Mouse (Mus musculus): Measurements from ENCODE around the gene Ppt2. TPM values are rescaled to one million over a fixed set of nuclear protein-coding genes. Genes with fewer than 3 reads are reported as not detected.

Ppt2 gene
- polyA plus RNA-seq, 1 experiment from 2014 or later = 30.3 TPM

- Histone ChIP-seq H3K4me1 (ENCODE audit: control insufficient read depth, insufficient read depth, low read length) (peaks cover 19% of the 10 kb centered on the region), H3K27ac (ENCODE audit: low read depth, low read length) (peak overlapping the region; percentile 70)
- 0% methylated on average over 33 of the region's 45 CpGs for WGBS
Measured at GRCm38 (mm10) chr17:34627093-34627942, 992 bp downstream of the Ppt2 start.

DNA sequence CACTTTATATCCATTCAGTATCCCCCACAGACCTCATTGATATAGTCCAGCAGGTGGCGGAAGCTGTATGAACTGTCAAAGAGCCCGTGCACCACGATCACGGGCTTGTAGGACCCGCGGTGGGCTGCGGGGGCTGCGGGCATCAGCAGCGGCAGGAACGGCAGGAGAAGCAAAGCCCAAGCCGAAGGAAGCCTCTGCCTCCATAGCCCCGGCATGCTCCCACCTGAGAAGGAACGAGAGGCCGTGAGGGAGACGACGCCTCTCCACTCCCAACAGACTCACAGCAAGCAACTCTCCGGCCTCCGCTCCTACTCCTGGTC, 1.6 kb downstream of the Ppt2 start:
- H3K4me1 ChIP-seq (ENCODE audit: control insufficient read depth, insufficient read depth, low read length) = peaks cover 18% of the 10 kb centered on the region
- WGBS = 0% methylated on average over 18 of the region's 18 CpGs
- no peaks in the 10 kb centered on the region for H3K9me3 ChIP-seq (ENCODE audit: control insufficient read depth, low read length)
- DNase-seq (ENCODE audit: low spot score) = peak; percentile 67
- H3K36me3 ChIP-seq (ENCODE audit: control insufficient read depth, insufficient read depth, low read length) = no peaks in the 10 kb centered on the region
- peaks cover 21% of the 10 kb centered on the region for H3K27me3 ChIP-seq (ENCODE audit: control insufficient read depth, insufficient read depth, low read length)
- ATAC-seq (ENCODE audit: insufficient read depth, low FRiP score, low TSS enrichment) = no peak; the same call in none of the 2 replicates
- H3K9ac ChIP-seq (ENCODE audit: low read length) = peak overlapping the region; percentile 79
- peak overlapping the region; percentile 78 for H3K4me3 ChIP-seq (ENCODE audit: low read depth, low read length)
- 0 out of 2 replicates have a peak overlapping the region, but pooled peaks have one; percentile 44 for H3K27ac ChIP-seq (ENCODE audit: low read depth, low read length)
- H3K4me2 ChIP-seq (ENCODE audit: low read depth) = peak overlapping the region; percentile 92

More at GRCm38 (mm10) chr17:34627093-34627942, 992 bp downstream of the Ppt2 start:
- peak; percentile 90 for DNase-seq (ENCODE audit: low spot score)
- Histone ChIP-seq H3K27me3 (ENCODE audit: control insufficient read depth, insufficient read depth, low read length) (peaks cover 27% of the 10 kb centered on the region), H3K9me3 (ENCODE audit: control insufficient read depth, low read length) (no peaks in the 10 kb centered on the region), H3K9ac (ENCODE audit: low read length) (peak overlapping the region; percentile 79), H3K36me3 (ENCODE audit: control insufficient read depth, insufficient read depth, low read length) (no peaks in the 10 kb centered on the region), H3K4me2 (ENCODE audit: low read depth) (peak overlapping the region; percentile 92), H3K4me3 (ENCODE audit: low read depth, low read length) (peak overlapping the region; percentile 78)
- peak; percentile 73 for ATAC-seq (ENCODE audit: insufficient read depth, low FRiP score, low TSS enrichment)

DNA sequence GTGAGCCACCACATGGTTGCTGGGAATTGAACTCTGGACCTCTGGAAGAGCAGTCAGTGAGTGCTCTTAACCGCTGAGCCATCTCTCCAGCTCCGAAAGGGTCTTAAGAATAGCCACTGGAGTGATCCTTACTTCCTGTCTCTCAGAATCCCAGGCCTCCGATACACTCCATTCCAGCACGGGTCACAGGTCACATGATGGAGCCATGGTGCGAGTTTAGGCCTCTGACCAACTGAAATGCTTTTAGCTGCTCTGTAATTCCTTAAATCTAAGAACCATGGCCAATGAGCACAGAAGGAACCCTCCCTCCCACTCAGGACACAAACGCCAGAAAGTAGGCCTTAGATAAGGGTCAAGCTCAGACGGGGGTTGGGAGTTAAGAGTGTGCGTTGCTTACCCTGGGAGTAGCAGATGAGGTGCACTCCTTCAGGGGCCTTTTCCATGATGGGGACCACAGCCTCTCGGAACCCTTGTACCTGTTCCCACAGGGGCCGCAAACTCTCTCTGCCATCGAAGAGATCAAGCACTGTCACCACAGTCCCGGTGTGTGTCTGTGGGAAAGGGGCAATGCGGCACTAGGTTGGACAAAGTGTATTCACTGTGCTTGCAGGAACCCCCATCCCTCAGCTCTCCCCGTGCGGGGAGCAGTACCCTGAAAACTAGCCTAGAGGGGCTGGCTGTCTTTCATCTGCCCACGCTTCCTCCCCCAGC, 2.1 kb downstream of the Ppt2 start:
- 0 out of 2 replicates have a peak, but pooled peaks have one; percentile 1 for ATAC-seq (ENCODE audit: insufficient read depth, low FRiP score, low TSS enrichment)
- H3K27ac ChIP-seq (ENCODE audit: low read depth, low read length) = no peak overlapping the region

GRCm38 (mm10) chr17:34624981-34625380, 3.3 kb downstream of the Ppt2 start:
- no peak for DNase-seq (ENCODE audit: low spot score)
- Histone ChIP-seq H3K27ac (ENCODE audit: low read depth, low read length) (no peak overlapping the region), H3K27me3 (ENCODE audit: control insufficient read depth, insufficient read depth, low read length) (peaks cover 4% of the 10 kb centered on the region), H3K36me3 (ENCODE audit: control insufficient read depth, insufficient read depth, low read length) (no peaks in the 10 kb centered on the region), H3K9me3 (ENCODE audit: control insufficient read depth, low read length) (no peaks in the 10 kb centered on the region), H3K9ac (ENCODE audit: low read length) (no peak overlapping the region), H3K4me1 (ENCODE audit: control insufficient read depth, insufficient read depth, low read length) (peaks cover 15% of the 10 kb centered on the region), H3K4me2 (ENCODE audit: low read depth) (no peak overlapping the region), H3K4me3 (ENCODE audit: low read depth, low read length) (no peak overlapping the region)
- no peak for ATAC-seq (ENCODE audit: insufficient read depth, low FRiP score, low TSS enrichment)
- 92% methylated on average over 3 of the region's 3 CpGs for WGBS

More for the DNA sequence above, 2.1 kb downstream of the Ppt2 start:
- H3K36me3 ChIP-seq (ENCODE audit: control insufficient read depth, insufficient read depth, low read length) = no peaks in the 10 kb centered on the region
- H3K4me3 ChIP-seq (ENCODE audit: low read depth, low read length) = peak overlapping the region; percentile 78
- peaks cover 15% of the 10 kb centered on the region for H3K4me1 ChIP-seq (ENCODE audit: control insufficient read depth, insufficient read depth, low read length)
- H3K9me3 ChIP-seq (ENCODE audit: control insufficient read depth, low read length) = no peaks in the 10 kb centered on the region
- peak overlapping the region; percentile 92 for H3K4me2 ChIP-seq (ENCODE audit: low read depth)
- H3K27me3 ChIP-seq (ENCODE audit: control insufficient read depth, insufficient read depth, low read length) = peaks cover 16% of the 10 kb centered on the region
- DNase-seq (ENCODE audit: low spot score) = no peak
- H3K9ac ChIP-seq (ENCODE audit: low read length) = peak overlapping the region; percentile 79
- WGBS = 55% methylated on average over 16 of the region's 16 CpGs

- Histone ChIP-seq H3K9ac (ENCODE audit: low read length) (no peak overlapping the region), H3K27ac (ENCODE audit: low read depth, low read length) (no peak overlapping the region), H3K9me3 (ENCODE audit: control insufficient read depth, low read length) (no peaks in the 10 kb centered on the region), H3K36me3 (ENCODE audit: control insufficient read depth, insufficient read depth, low read length) (no peaks in the 10 kb centered on the region), H3K27me3 (ENCODE audit: control insufficient read depth, insufficient read depth, low read length) (no peaks in the 10 kb centered on the region), H3K4me2 (ENCODE audit: low read depth) (no peak overlapping the region), H3K4me1 (ENCODE audit: control insufficient read depth, insufficient read depth, low read length) (0 out of 2 replicates have a peak, but pooled peaks cover 5% of the 10 kb centered on the region), H3K4me3 (ENCODE audit: low read depth, low read length) (no peak overlapping the region)
- DNase-seq (ENCODE audit: low spot score) (no peak), ATAC-seq (ENCODE audit: insufficient read depth, low FRiP score, low TSS enrichment) (no peak)
- WGBS = 91% methylated on average over 9 of the region's 9 CpGs
Measured at GRCm38 (mm10) chr17:34623161-34623560, 5.1 kb downstream of the Ppt2 start.

GRCm38 (mm10) chr17:34621006-34621405, 7.3 kb downstream of the Ppt2 start:
- no peak for DNase-seq (ENCODE audit: low spot score)
- 91% methylated on average over 8 of the region's 8 CpGs for WGBS

GRCm38 (mm10) chr17:34618999-34619398, 9.3 kb downstream of the Ppt2 start:
- peak; percentile 62 for DNase-seq (ENCODE audit: low spot score)
- H3K36me3 ChIP-seq (ENCODE audit: control insufficient read depth, insufficient read depth, low read length) = peaks cover 2% of the 10 kb centered on the region; the same call in 1 of the 2 replicates

More at GRCm38 (mm10) chr17:34621006-34621405, 7.3 kb downstream of the Ppt2 start:
- H3K36me3 ChIP-seq (ENCODE audit: control insufficient read depth, insufficient read depth, low read length) = no peaks in the 10 kb centered on the region
- no peak overlapping the region for H3K4me2 ChIP-seq (ENCODE audit: low read depth)
- H3K27ac ChIP-seq (ENCODE audit: low read depth, low read length) = no peak overlapping the region
- H3K9ac ChIP-seq (ENCODE audit: low read length) = no peak overlapping the region
- no peak for ATAC-seq (ENCODE audit: insufficient read depth, low FRiP score, low TSS enrichment)
- no peak overlapping the region for H3K4me3 ChIP-seq (ENCODE audit: low read depth, low read length)
- H3K27me3 ChIP-seq (ENCODE audit: control insufficient read depth, insufficient read depth, low read length) = no peaks in the 10 kb centered on the region
- H3K4me1 ChIP-seq (ENCODE audit: control insufficient read depth, insufficient read depth, low read length) = no peaks in the 10 kb centered on the region
- no peaks in the 10 kb centered on the region for H3K9me3 ChIP-seq (ENCODE audit: control insufficient read depth, low read length)

DNA sequence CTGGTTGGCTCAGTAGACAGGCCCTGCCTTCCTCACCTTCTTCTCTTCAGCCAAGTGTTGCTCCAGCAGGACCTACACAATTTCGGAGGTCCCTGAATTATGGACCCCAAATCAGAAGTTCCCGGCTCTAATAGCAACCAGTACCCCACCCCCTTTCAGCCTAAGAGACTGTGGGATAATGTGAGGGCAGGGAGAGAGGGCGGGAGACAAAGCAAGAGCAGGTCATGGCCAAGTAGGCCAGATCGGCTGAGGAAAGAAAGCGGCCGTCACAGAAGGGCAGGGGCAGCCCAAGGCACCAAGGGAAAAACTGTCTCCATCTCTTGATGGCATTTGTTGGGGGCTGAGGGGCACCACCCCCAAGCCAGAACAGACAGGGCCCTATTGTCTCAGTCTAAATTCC, 12.4 kb downstream of the Ppt2 start, which contains the start of gene Egfl8:
Gene Egfl8 (minus strand): TSS at position 101 of the 400 bp plus-strand sequence.
- 65% methylated on average over 6 of the region's 6 CpGs for WGBS
- no peaks in the 10 kb centered on the region for H3K9me3 ChIP-seq (ENCODE audit: control insufficient read depth, low read length)
- H3K36me3 ChIP-seq (ENCODE audit: control insufficient read depth, insufficient read depth, low read length) = peaks cover 10% of the 10 kb centered on the region
- H3K4me3 ChIP-seq (ENCODE audit: low read depth, low read length) = no peak within 1 kb of the TSS
- H3K27me3 ChIP-seq (ENCODE audit: control insufficient read depth, insufficient read depth, low read length) = no peaks in the 10 kb centered on the region
- H3K4me1 ChIP-seq (ENCODE audit: control insufficient read depth, insufficient read depth, low read length) = no peaks in the 10 kb centered on the region
- no peak for DNase-seq (ENCODE audit: low spot score)
- ATAC-seq (ENCODE audit: insufficient read depth, low FRiP score, low TSS enrichment) = no peak
- peak within 1 kb of the TSS; percentile 21; the same call in 1 of the 2 replicates for H3K27ac ChIP-seq (ENCODE audit: low read depth, low read length)
- H3K9ac ChIP-seq (ENCODE audit: low read length) = no peak within 1 kb of the TSS
- H3K4me2 ChIP-seq (ENCODE audit: low read depth) = no peak within 1 kb of the TSS

More at GRCm38 (mm10) chr17:34618999-34619398, 9.3 kb downstream of the Ppt2 start:
- no peak overlapping the region for H3K9ac ChIP-seq (ENCODE audit: low read length)
- H3K4me1 ChIP-seq (ENCODE audit: control insufficient read depth, insufficient read depth, low read length) = no peaks in the 10 kb centered on the region
- H3K27me3 ChIP-seq (ENCODE audit: control insufficient read depth, insufficient read depth, low read length) = no peaks in the 10 kb centered on the region
- H3K4me2 ChIP-seq (ENCODE audit: low read depth) = no peak overlapping the region
- H3K9me3 ChIP-seq (ENCODE audit: control insufficient read depth, low read length) = no peaks in the 10 kb centered on the region
- H3K27ac ChIP-seq (ENCODE audit: low read depth, low read length) = no peak overlapping the region
- H3K4me3 ChIP-seq (ENCODE audit: low read depth, low read length) = no peak overlapping the region
- 13% methylated on average over 6 of the region's 6 CpGs for WGBS
- ATAC-seq (ENCODE audit: insufficient read depth, low FRiP score, low TSS enrichment) = no peak

All from neural tube, embryonic 11.5 days (tissue).